Mouse (Mus musculus) E14TG2a.4 (cell line): ENCODE measurements at regions not wholly inside any gene's neighbourhood (a gene's known extent, or its start where the extent isn't known, plus 50 kb on each side); places are given as distances from the start of the nearest gene placed in this dataset.

Experiments
- CTCF ChIP-seq: conservative IDR thresholded peaks from 2 replicates; pipeline ENCODE4 v1.5.1; 2014; ENCODE audit warnings: low read length
- POU5F1 ChIP-seq: IDR thresholded peaks from 2 replicates; pipeline ENCODE4 v1.6.1; 2014; ENCODE audit warnings: low read length, borderline replicate concordance

GRCm38 (mm10) chr2:75139544-75139943 is 313.9 kb downstream of the Mtx2 start:
- TF ChIP-seq CTCF: no peak
- TF ChIP-seq POU5F1: no peak
